Mouse (Mus musculus): ENCODE data around the gene Rnf44. TPM values are rescaled to one million over a fixed set of nuclear protein-coding genes. Genes with fewer than 3 reads are reported as not detected.

Rnf44 gene
- polyA plus RNA-seq, 1 experiment from 2014 or later: 92.7 TPM

DNA sequence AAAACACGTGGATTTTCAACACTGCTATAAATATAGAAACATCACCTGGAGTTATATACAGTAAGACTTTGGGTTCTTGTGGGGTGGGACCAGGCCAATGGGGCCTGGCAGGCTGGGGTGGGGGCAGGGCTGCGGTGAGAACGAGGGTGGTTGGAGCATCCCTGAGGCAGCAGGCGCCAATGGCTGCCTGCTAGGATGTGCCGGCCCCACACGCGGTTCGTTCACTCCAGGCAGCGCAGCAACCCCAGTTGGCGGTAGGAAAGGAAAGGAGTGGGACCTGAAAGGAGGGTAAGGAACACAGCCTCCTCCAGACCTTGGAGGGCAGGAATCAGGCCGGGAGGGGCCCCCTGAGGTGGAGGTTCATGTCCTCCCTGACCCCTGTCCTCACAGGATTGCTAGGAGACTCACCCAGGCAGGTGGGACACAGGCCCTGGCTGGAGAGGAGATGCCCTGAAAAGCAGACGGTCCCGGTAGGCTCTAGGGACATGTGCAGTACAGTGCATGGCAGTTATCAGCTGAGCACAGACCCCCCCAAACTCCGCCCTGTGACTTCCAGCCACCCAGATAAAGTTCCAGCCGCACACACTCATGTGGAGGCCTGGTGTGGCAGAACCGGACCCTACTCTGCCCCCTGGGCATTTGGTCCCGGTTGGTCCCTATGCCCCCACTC is 13.4 kb downstream of the Rnf44 start:
- ATAC-seq (ENCODE audit: low FRiP score, low TSS enrichment): no peak
- H3K4me2 ChIP-seq (replicated peaks; ENCODE audit: low read depth, low read length): no peak overlapping the region
- H3K4me3 ChIP-seq (ENCODE audit: low read length): no peak overlapping the region
- H3K4me1 ChIP-seq (ENCODE audit: control insufficient read depth, insufficient read depth, low read length): peaks cover 15% of the 10 kb centered on the region
- H3K27me3 ChIP-seq (ENCODE audit: control insufficient read depth, insufficient read depth, low read length): no peaks in the 10 kb centered on the region
- no peaks in the 10 kb centered on the region for H3K9me3 ChIP-seq (ENCODE audit: control insufficient read depth, low read length)
- peaks cover 62% of the 10 kb centered on the region for H3K36me3 ChIP-seq (ENCODE audit: control insufficient read depth, insufficient read depth, low read length)
- H3K27ac ChIP-seq (ENCODE audit: low read depth, low read length): no peak overlapping the region
- H3K9ac ChIP-seq (ENCODE audit: low read depth, low read length): no peak overlapping the region
- WGBS: 76% methylated on average over 17 of the region's 17 CpGs

DNA sequence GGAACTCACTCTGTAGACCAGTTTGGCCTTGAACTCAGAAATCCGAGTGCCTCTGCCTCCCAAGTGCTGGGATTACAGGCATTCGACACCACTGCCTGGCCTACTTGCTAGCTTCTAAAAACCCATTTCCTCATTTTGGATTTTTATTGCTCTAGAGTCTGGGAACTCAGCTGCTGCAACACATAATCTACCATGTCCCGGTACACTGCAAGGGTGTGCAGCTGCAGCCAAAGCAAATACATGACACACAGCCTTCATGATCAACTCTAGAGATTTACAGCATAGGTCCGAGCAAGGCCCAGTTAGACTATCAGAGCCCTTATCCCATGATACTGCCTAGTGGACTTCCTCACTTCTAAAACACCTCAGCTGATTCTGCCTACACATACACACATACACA is 15.4 kb downstream of the Rnf44 start:
- Histone ChIP-seq H3K9me3 (ENCODE audit: control insufficient read depth, low read length) (no peaks in the 10 kb centered on the region), H3K36me3 (ENCODE audit: control insufficient read depth, insufficient read depth, low read length) (peaks cover 46% of the 10 kb centered on the region), H3K27ac (ENCODE audit: low read depth, low read length) (no peak overlapping the region), H3K9ac (ENCODE audit: low read depth, low read length) (no peak overlapping the region), H3K4me3 (ENCODE audit: low read length) (no peak overlapping the region), H3K4me1 (ENCODE audit: control insufficient read depth, insufficient read depth, low read length) (0 out of 2 replicates have a peak, but pooled peaks cover 3% of the 10 kb centered on the region), H3K4me2 (replicated peaks; ENCODE audit: low read depth, low read length) (no peak overlapping the region), H3K27me3 (ENCODE audit: control insufficient read depth, insufficient read depth, low read length) (no peaks in the 10 kb centered on the region)
- no peak for ATAC-seq (ENCODE audit: low FRiP score, low TSS enrichment)
- WGBS: 50% methylated on average over 4 of the region's 4 CpGs

DNA sequence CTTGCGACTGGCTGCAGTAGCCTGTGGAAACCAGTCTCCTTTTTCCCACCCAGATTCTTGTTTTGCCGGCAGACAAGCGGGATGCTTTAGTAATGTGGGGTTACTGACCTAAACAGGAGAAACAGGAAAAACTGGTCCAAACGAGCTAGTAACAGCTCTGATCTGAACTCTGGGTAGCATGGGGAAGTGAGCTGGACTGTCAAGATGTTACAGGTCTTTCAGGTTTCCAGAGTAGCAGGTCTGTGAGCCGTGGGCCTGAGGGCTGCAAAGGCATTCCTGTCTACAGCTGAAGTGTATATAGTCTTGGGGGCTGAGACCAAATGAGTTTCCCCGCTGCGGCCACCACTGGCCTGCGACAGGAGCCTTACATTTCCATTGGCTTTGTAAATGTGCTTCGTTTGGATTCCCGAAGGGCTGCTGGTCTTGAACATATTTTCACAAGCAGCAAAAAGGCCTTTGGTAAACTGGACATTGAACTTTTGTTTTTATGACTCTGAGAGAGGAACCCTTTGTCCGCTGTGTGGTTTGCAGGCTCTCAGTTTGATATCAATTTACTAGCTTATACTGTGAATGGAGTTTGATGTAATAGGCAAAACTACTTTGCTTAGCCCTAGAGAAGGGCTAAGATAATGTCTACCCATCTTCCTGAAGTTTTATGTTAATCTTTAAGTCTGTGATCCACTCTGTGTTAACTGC is 17.7 kb downstream of the Rnf44 start:
- Histone ChIP-seq H3K36me3 (ENCODE audit: control insufficient read depth, insufficient read depth, low read length) (peaks cover 24% of the 10 kb centered on the region), H3K9ac (ENCODE audit: low read depth, low read length) (no peak overlapping the region), H3K4me2 (replicated peaks; ENCODE audit: low read depth, low read length) (no peak overlapping the region), H3K4me1 (ENCODE audit: control insufficient read depth, insufficient read depth, low read length) (0 out of 2 replicates have a peak, but pooled peaks cover 3% of the 10 kb centered on the region), H3K9me3 (ENCODE audit: control insufficient read depth, low read length) (no peaks in the 10 kb centered on the region), H3K4me3 (ENCODE audit: low read length) (no peak overlapping the region), H3K27me3 (ENCODE audit: control insufficient read depth, insufficient read depth, low read length) (no peaks in the 10 kb centered on the region), H3K27ac (ENCODE audit: low read depth, low read length) (peak overlapping the region; percentile 9; the same call in 1 of the 2 replicates)
- peak; percentile 54; the same call in 1 of the 2 replicates for ATAC-seq (ENCODE audit: low FRiP score, low TSS enrichment)
- 50% methylated on average over 11 of the region's 11 CpGs for WGBS

DNA sequence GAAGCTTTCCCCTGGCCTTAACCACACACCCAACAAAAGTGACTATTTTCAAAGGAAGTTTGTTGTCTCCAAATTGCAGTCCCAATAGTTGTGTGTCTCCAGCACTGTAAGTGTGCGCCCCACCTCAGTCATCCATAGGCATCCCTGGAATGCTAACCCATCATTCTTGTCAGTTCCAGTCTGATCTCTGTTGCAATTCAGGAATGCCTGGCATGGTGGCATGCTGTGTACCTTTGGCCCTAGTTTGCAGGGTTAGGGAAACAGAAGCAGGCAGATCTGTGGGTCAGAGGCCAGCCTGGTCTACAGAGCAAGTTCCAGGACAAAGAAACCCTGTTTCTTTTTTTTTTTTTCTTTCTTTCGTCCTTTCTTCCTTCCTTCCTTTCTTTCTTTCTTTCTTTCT is 23.2 kb downstream of the Rnf44 start:
- no peaks in the 10 kb centered on the region for H3K27me3 ChIP-seq (ENCODE audit: control insufficient read depth, insufficient read depth, low read length)
- no peak overlapping the region for H3K4me3 ChIP-seq (ENCODE audit: low read length)
- H3K4me2 ChIP-seq (replicated peaks; ENCODE audit: low read depth, low read length): no peak overlapping the region
- H3K4me1 ChIP-seq (ENCODE audit: control insufficient read depth, insufficient read depth, low read length): no peaks in the 10 kb centered on the region
- no peak overlapping the region for H3K27ac ChIP-seq (ENCODE audit: low read depth, low read length)
- 77% methylated on average over 2 of the region's 2 CpGs for WGBS
- H3K36me3 ChIP-seq (ENCODE audit: control insufficient read depth, insufficient read depth, low read length): no peaks in the 10 kb centered on the region
- no peaks in the 10 kb centered on the region for H3K9me3 ChIP-seq (ENCODE audit: control insufficient read depth, low read length)
- ATAC-seq (ENCODE audit: low FRiP score, low TSS enrichment): peak; percentile 16; the same call in 1 of the 2 replicates
- H3K9ac ChIP-seq (ENCODE audit: low read depth, low read length): no peak overlapping the region

DNA sequence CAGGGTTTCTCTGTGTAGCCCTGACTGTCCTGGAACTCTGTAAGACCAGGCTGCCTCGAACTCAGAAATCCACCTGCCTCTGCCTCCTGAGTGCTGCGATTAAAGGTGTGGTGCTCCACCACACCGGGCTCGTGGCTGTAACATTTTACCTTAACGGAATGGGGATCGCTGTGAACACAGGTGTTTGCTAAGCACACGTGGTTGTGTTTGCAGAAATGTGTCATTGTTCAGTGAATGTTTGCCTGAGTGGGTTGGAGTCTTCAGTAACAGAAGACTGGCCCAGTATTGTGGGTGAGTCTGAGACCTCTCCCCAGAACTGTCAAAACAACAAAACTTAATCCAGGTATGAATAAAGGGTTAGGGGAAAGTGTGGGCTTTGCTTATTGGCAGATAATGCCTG is 28.6 kb downstream of the Rnf44 start:
- Histone ChIP-seq H3K27me3 (ENCODE audit: control insufficient read depth, insufficient read depth, low read length) (no peaks in the 10 kb centered on the region), H3K4me1 (ENCODE audit: control insufficient read depth, insufficient read depth, low read length) (peaks cover 14% of the 10 kb centered on the region; the same call in 1 of the 2 replicates), H3K36me3 (ENCODE audit: control insufficient read depth, insufficient read depth, low read length) (peaks cover 30% of the 10 kb centered on the region), H3K4me2 (replicated peaks; ENCODE audit: low read depth, low read length) (no peak overlapping the region), H3K27ac (ENCODE audit: low read depth, low read length) (no peak overlapping the region), H3K9ac (ENCODE audit: low read depth, low read length) (no peak overlapping the region), H3K4me3 (ENCODE audit: low read length) (no peak overlapping the region), H3K9me3 (ENCODE audit: control insufficient read depth, low read length) (no peaks in the 10 kb centered on the region)
- ATAC-seq (ENCODE audit: low FRiP score, low TSS enrichment): no peak
- 93% methylated on average over 7 of the region's 7 CpGs for WGBS

- H3K4me1 ChIP-seq (ENCODE audit: control insufficient read depth, insufficient read depth, low read length): peaks cover 14% of the 10 kb centered on the region; the same call in 1 of the 2 replicates
- peak overlapping the region; percentile 2 for H3K27ac ChIP-seq (ENCODE audit: low read depth, low read length)
- H3K9ac ChIP-seq (ENCODE audit: low read depth, low read length): no peak overlapping the region
- H3K9me3 ChIP-seq (ENCODE audit: control insufficient read depth, low read length): no peaks in the 10 kb centered on the region
- H3K4me3 ChIP-seq (ENCODE audit: low read length): no peak overlapping the region
- no peak overlapping the region for H3K4me2 ChIP-seq (replicated peaks; ENCODE audit: low read depth, low read length)
- no peaks in the 10 kb centered on the region for H3K27me3 ChIP-seq (ENCODE audit: control insufficient read depth, insufficient read depth, low read length)
- ATAC-seq (ENCODE audit: low FRiP score, low TSS enrichment): peak; percentile 39; the same call in 1 of the 2 replicates
- H3K36me3 ChIP-seq (ENCODE audit: control insufficient read depth, insufficient read depth, low read length): peaks cover 36% of the 10 kb centered on the region
- 98% methylated on average over 1 of the region's 1 CpGs for WGBS
Observed at GRCm38 (mm10) chr13:54664509-54664908, 29.2 kb downstream of the Rnf44 start.

GRCm38 (mm10) chr13:54663999-54664398 is 29.7 kb downstream of the Rnf44 start:
- 38% methylated on average over 4 of the region's 4 CpGs for WGBS
- peaks cover 40% of the 10 kb centered on the region for H3K36me3 ChIP-seq (ENCODE audit: control insufficient read depth, insufficient read depth, low read length)
- H3K4me3 ChIP-seq (ENCODE audit: low read length): no peak overlapping the region
- no peaks in the 10 kb centered on the region for H3K9me3 ChIP-seq (ENCODE audit: control insufficient read depth, low read length)
- ATAC-seq (ENCODE audit: low FRiP score, low TSS enrichment): peak; percentile 61
- H3K4me1 ChIP-seq (ENCODE audit: control insufficient read depth, insufficient read depth, low read length): peaks cover 14% of the 10 kb centered on the region; the same call in 1 of the 2 replicates
- peak overlapping the region; percentile 25; the same call in 1 of the 2 replicates for H3K27ac ChIP-seq (ENCODE audit: low read depth, low read length)
- H3K9ac ChIP-seq (ENCODE audit: low read depth, low read length): no peak overlapping the region
- H3K4me2 ChIP-seq (replicated peaks; ENCODE audit: low read depth, low read length): no peak overlapping the region
- H3K27me3 ChIP-seq (ENCODE audit: control insufficient read depth, insufficient read depth, low read length): no peaks in the 10 kb centered on the region

- H3K4me2 ChIP-seq (replicated peaks; ENCODE audit: low read depth, low read length): no peak overlapping the region
- H3K4me1 ChIP-seq (ENCODE audit: control insufficient read depth, insufficient read depth, low read length): peaks cover 14% of the 10 kb centered on the region; the same call in 1 of the 2 replicates
- no peaks in the 10 kb centered on the region for H3K27me3 ChIP-seq (ENCODE audit: control insufficient read depth, insufficient read depth, low read length)
- no peak for ATAC-seq (ENCODE audit: low FRiP score, low TSS enrichment)
- no peak overlapping the region for H3K4me3 ChIP-seq (ENCODE audit: low read length)
- H3K36me3 ChIP-seq (ENCODE audit: control insufficient read depth, insufficient read depth, low read length): peaks cover 66% of the 10 kb centered on the region
- WGBS: 89% methylated on average over 12 of the region's 12 CpGs
- no peak overlapping the region for H3K27ac ChIP-seq (ENCODE audit: low read depth, low read length)
- H3K9me3 ChIP-seq (ENCODE audit: control insufficient read depth, low read length): no peaks in the 10 kb centered on the region
- no peak overlapping the region for H3K9ac ChIP-seq (ENCODE audit: low read depth, low read length)
Observed at GRCm38 (mm10) chr13:54661358-54661757, 32.3 kb downstream of the Rnf44 start.

DNA sequence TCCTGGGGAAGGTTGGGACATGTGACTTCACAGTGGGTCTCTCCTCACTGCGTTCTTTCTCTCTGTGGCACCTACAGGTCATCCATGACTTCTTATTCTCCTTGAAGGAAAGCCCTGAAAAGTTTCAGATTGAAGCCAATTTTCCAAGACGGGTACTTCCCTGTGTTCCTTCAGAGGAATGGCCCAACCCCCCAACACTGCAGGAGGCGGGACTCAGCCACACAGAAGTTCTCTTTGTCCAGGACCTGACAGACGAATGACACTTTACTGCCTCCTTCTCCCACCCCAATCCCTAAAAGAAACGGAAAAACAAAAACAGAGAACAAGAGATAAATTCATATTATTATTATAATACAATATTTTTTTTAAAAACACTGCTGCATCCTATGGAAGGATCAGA is 32.8 kb downstream of the Rnf44 start:
- H3K4me3 ChIP-seq (ENCODE audit: low read length): no peak overlapping the region
- H3K27ac ChIP-seq (ENCODE audit: low read depth, low read length): no peak overlapping the region
- 71% methylated on average over 5 of the region's 5 CpGs for WGBS
- no peak for ATAC-seq (ENCODE audit: low FRiP score, low TSS enrichment)
- peaks cover 71% of the 10 kb centered on the region for H3K36me3 ChIP-seq (ENCODE audit: control insufficient read depth, insufficient read depth, low read length)
- no peaks in the 10 kb centered on the region for H3K9me3 ChIP-seq (ENCODE audit: control insufficient read depth, low read length)
- no peak overlapping the region for H3K9ac ChIP-seq (ENCODE audit: low read depth, low read length)
- H3K27me3 ChIP-seq (ENCODE audit: control insufficient read depth, insufficient read depth, low read length): no peaks in the 10 kb centered on the region
- H3K4me1 ChIP-seq (ENCODE audit: control insufficient read depth, insufficient read depth, low read length): peaks cover 14% of the 10 kb centered on the region; the same call in 1 of the 2 replicates
- H3K4me2 ChIP-seq (replicated peaks; ENCODE audit: low read depth, low read length): no peak overlapping the region
